Mouse (Mus musculus) erythroid progenitor cell, adult 5-6 weeks (primary cell): ENCODE measurements around the gene Kcnh2. TPM values are rescaled to one million over a fixed set of nuclear protein-coding genes. Genes with fewer than 3 reads are reported as not detected.

Source experiments
- ATAC-seq: replicated peaks from 2 replicates; pipeline ENCODE4 v1.8.0; 2016; ENCODE audit warnings: moderate number of reproducible peaks, mild to moderate bottlenecking, moderate TSS enrichment, inconsistent platforms; ENCODE audit not compliant: poor library complexity, low FRiP score, severe bottlenecking
- total RNA-seq, 2 experiments: library from RNA; stranded (forward) in 1 of 2; stranded (reverse) in 1 of 2; fragments of 150-400 nt in 1 of 2; fragments of 186-747, 209-891 nt in 1 of 2; gene quantifications; 2 replicates each; pipeline versions ENCODE4 v1.2.3 to v1.2.4; 2015 to 2017; ENCODE audit warnings: low replicate concordance in 2 of 2

Gene Kcnh2
- total RNA-seq, 2 experiments from 2014 or later = not detected

DNA sequence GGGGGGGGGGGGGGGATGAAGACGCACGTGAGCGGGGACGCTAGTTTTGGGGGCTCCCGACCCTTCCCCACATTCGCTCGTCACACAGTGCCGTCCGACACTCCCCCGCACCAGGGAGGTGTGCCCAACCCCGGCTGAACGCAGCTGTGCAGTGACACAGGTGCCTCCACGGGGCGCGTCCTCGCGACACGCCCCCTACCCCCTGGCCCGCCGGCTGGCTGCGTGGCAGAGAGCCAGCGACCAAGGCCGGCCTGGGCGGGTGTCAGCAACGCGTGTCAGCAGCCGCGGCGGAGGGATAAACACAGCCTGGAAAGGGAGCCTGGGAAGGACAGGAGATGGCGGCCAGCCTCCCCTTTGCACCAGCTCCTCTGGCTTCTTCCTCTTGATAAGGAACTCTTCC lies 2.9 kb downstream of the Kcnh2 start:
- no peak for ATAC-seq

DNA sequence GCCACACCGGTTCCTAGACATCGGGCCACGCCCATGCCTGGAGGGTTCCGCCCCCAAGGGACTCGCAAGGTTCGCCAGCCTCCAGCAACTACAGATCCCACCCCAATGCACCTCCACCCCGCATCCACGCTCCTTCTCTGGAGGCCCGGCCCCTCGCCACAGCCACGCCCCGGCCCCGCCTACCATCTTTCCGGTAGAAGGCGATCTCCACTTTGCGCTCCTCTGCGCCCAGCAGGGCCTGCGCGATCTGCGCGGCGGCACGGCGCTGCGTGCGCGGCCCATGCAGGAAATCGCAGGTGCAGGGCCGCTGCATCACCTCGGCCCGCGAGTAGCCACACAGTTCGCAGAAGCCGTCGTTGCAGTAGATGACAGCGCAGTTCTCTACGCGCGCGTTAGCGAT lies 3.3 kb downstream of the Kcnh2 start:
- peak; percentile 56 for ATAC-seq

DNA sequence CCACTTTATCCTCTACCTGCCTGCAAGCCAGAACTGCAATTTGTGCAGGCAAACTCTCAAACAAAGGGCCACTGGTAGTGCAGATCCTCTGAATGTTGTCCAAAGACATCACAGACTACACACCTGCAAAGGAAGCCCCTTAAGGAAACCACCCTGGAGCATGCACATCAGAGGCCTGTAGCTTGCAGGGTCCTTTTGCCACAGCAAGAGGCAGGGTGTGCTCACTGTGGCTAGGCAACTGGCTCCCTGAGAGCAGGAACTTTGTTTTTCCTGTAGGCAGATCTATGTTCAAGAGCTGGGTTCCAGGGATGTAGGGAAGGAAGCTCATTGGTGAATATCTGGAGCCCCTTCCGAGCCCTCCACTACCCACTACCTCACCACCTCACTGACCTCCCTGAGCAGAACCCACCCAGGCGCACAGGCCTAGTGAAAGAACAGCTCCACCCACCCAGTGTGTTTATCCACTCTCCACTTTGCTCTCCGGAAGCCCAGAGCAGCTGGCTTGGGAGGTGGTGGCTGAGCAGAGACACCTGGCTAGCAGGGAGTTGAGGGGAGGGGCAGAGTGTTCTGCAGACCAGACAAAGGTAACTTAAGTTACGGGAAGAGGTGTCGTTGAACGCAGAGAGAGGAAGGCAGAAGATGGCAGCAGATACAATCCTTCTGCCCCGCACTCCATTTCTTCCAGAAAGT lies 4.1 kb downstream of the Kcnh2 start:
- no peak for ATAC-seq

DNA sequence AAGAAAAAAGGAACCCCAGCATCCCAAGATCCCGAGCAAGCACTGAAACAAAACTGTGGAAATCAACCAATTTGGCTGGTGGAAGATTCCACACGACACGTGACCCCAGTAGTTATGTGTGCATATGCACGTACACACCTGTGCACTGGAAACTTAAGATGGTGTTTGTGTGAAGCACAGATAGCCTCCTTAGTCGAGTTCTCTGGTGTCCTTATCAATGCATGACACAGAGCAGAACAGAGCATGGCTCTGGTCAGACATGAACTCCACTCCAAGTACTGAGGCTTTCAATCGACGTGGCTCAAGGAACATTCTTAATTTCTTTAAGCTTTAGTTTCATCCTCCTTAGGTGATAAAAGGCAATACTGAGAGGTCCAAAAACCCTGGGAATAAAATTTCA lies 5.1 kb downstream of the Kcnh2 start:
- ATAC-seq = no peak

DNA sequence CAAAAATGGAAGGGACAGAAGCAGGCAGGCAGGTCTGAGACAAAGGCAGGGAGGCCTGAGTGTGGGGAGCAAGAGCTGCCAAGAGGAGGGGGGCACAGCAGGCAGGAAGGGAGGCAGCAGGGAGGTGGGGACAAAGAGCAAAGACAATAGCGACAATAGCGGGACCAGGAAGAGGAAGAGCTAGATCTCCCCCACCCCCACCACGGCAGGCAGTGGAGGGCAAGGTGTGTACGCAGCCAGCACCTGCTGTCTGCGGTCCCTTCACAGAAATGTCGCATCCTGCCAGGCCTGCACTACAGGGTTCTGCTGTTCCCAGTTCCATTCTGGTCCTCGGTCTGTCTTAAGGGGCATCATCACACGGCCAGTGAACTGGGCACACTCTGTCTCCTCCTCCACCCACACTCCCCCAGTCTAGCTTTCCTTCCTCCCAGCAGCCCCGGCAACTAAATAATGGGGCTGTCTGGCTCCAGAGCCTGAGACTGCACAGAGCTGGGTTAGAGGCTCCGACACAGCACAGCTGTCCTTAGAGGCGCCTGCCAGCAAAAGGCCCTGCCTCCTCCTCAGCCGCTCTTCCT lies 6.8 kb downstream of the Kcnh2 start:
- ATAC-seq = no peak

DNA sequence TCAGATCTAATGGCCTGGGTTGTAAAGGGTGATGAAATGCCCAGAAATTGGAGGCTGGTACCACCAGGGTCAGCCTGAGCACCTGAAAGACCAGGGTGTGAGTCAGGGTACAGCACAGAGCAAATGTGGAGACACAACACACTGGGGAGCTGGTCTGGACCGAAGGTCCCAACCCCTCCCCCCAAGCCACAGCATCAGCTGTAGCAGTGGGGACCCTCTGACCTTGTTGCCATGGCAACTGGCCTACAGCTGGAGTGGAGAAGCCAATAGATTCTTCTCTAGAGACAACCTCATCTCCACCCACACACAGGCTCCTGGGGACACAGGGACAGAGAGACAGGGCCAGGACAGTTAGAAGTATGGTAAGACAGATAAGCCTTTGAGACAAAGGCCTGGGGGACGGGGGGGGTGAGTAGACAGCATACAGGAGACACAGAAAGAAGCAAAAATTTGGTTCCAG lies 7.4 kb downstream of the Kcnh2 start:
- no peak for ATAC-seq

DNA sequence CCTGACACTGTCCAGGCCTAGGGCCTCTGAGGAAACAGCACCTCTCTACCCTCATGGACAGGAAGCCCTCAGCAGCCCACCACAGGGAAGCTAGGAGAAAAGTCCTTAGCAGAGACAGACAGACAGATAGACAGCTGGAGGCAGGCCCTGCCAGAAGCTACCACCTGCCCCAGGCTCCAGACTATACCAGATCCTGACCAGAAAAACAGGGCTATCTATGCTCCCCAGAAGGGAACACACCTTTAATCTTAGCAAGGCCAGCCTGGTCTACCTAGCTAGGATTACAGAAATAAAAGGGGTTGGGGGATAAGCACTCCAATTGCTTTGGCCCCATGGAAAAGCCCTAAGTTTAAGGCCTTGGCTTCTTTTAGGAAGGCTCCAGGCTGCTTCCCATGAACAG lies 8.0 kb downstream of the Kcnh2 start:
- ATAC-seq = no peak

DNA sequence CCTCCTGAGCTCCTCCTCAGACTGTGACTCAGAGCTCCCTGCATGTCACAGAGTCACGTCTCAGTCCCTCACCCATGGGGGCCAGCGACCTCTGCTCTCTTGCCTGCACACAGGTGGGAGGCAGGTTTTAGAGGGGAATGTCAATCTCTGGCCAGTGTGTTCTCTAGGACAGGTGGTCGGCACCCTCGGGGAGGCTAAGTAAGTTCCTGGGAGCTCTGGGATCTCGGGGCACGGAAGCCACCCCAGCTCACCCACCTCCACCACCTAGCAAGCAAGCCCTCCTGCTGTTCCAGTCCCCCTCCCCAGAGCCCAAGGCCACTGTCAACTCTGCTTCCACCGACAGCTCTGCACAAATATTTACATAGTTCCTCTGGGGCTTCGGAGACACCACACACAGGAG lies 8.4 kb downstream of the Kcnh2 start:
- no peak for ATAC-seq

DNA sequence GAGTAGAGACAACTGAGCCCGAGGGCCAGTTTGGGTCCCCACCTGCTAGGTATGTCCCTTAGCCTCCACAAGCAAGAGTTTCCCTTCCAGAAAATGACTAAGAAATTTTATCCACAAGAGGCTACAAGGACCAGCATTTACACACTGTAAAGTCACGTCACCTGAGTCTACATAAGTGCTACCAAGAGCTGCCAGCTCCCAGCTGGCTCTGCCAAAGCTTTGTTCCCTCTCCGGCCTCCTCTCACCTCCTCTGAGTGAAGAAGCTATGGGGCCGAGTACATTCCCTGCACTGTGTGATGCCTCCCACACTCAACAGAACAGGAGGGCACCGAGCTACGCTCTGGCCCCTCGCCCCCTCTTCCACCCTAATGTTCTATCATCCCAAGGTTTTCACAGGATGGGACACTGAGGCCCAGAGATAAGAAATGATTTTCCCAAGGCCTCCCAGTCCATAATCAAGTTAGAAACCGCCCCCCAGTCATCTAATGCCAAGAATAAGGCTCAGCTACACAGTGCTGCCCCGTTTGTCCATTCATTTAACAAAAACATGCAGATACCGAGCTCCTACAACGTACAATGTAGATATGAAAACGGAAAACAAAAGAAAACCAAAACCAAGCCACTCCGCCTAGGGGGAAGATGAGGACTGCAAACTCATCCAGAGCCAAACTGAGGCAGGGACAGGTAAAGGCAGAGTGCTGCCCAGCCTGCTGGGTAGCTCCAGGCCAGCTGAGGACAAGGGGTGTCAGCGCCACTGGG lies 9.0 kb downstream of the Kcnh2 start:
- ATAC-seq = no peak

DNA sequence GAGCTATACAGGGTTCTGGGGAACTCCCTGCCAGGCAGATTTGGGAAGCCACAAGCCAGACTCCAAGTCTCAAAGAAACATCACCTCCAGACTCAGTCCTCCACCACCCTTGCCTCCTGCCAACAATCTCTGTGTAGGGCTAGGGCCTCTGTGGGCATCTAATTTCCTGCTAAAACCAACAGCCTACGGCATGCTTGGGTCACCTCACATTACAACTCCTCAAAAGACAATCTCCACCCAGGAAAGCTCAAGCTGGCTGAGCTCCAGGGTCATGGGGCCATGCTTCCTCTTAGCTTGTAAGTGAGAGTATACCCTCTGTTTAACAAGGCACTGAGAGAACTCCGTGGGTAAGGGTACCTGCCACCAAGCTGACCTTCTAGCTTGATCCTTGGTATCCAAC lies 13.6 kb downstream of the Kcnh2 start:
- ATAC-seq = no peak

DNA sequence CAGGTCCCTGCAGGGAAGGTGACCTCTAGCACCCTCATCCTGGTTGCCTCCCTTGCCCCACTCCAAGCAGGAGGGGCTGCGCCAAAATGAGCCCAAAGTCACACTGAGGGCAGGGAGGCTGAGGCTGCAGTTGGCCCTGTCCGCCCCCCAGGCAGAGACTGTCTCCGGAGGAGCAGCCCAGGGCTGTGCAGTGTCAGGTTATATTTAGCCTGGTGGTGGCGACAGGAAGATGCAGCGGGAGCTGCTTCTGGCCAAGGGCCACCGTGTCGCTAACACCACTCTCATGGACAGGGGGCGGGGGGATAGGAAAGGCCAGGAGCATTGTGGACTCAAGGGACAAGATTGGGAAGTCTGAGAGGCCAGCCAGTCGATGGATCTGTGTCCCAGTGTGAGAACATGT lies 14.0 kb downstream of the Kcnh2 start:
- no peak for ATAC-seq

DNA sequence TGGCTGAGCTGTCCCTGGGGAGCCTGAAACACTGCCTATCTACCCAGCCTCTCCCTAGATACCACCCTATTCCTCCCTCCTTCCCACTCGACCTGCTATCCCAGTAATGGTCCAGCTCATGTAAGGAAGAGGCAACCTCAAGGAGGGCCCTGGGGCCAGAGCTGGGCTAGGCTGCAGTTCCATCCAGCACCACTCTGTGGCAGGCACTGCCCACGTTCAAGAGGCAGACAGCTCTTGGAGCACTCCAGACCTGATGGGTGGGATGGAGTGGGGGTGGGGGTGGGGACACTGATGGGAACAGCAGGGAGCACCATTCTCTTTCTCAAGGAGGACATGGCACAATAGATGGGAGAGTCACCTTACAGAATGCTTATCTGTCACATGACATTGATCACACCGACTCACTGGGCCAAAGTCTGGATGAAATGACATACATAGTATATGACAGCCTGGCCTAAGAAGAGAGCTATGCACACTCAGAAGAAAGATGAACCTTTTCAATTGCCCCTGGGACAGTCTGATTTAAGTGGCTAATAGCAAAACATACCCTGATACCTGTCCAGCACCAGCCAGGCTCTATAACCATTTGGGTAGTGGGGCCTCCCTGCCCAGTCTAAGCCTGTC lies 15.4 kb downstream of the Kcnh2 start:
- no peak for ATAC-seq

DNA sequence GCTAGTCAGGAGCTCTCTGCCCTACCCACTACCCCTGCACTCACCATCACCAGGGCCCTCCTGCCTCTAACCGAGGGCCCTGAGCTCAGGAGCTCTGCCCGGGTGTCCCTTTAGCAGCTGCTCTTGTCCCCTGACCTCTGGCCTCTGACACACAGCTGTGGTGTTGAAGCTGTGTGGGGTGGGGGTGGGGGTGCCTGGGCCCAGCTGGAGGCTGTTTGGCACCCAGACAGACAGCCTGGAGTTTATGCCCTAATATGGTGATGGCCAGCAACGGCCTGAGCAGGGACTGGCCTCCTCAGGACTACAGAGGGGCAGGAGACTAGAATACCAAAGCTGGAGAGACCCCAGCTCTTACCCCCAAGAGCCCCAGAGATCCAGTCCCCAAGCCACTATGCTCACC lies 16.7 kb downstream of the Kcnh2 start:
- ATAC-seq = no peak

DNA sequence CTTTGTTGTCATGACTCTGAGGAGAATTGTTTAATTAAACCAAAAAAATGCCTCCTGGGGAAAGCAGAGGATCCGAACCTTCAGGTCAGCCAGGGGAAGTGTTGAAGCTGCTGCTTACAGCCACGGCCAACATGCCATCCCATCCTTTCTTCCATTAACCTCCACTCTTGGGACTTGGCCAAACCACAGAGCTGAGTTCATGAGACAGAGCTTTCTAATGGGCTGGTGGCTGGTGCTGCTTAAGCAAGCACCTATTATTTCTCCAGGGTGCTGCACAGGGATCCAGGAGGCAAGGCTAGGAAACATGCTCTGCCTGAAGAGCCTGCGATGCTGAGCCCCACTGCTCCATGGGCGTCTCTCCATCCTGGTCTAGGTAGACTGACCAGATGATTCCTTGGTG lies 19.0 kb downstream of the Kcnh2 start:
- ATAC-seq = no peak

DNA sequence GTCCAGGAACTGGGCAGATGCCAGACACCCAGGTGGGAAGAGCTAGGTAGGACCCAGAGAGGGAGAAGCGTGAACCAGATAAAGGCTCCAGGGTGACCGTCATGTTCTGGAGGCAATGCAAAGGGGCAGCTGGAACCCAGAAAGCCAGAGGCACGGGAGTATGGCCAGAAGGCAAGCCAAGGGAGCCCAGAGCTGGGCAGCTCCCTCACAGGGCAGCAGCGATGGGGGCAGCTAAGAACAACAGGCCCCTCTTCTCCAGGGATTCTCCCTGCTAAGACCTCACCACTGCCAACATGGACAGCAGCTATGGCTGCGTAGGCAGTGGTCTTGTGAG lies 21.5 kb downstream of the Kcnh2 start:
- no peak for ATAC-seq

DNA sequence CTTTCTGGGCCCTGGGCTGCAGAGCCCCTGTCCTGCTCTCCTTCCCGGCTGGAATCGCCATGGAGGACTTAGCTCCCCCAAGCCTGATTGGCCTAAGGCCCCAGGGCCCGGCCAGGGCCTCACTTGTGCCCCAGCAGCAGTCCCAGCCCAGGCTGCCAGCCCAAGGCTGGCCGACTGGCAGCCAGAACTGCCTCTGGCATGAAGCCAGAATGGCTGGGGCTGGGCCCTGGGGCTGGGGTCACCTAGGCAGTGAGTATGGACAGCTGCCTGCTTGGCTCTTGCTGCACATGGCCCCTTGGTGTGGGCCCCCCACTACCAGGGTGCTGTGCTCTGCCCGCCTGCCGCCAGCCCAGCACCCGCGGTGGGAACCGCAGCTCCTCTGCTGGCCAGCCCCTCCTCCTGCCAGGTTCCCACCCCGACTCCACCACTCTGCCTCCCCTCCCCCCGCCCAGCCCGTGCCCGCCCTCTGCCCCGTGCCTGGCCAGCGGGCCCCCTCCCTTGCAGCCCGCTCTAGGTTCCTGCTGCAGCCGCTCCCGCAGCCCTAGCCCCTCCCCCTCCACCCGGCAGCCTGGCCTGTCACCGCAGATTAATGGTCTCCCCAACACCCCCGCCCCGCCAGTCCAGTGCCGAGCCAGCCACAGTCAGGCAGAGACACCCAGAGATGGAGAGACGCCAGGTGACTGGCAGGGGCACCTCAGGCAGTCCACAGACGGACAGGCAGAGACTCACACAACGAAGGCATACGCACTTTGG lies 22.0 kb downstream of the Kcnh2 start:
- ATAC-seq = no peak

DNA sequence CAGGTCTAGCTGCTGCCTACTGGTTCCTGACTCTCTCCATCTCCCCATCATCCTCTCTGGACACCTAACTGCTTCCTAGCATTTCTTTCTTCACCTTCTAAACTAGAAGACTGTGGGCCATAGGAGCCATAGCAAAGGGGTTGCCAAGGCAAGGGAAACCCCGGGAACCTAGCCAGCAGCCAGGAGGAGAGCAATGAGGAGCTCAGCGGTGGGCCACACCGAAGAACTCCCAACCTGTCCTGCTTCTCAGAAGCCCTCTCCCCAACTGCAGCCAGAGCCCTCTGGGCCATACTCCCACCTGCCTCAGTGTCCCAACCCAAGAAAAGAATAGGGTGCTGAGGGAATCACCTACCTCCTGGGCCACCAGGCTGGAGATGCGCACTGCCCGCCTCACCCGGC lies 22.6 kb downstream of the Kcnh2 start:
- no peak for ATAC-seq

DNA sequence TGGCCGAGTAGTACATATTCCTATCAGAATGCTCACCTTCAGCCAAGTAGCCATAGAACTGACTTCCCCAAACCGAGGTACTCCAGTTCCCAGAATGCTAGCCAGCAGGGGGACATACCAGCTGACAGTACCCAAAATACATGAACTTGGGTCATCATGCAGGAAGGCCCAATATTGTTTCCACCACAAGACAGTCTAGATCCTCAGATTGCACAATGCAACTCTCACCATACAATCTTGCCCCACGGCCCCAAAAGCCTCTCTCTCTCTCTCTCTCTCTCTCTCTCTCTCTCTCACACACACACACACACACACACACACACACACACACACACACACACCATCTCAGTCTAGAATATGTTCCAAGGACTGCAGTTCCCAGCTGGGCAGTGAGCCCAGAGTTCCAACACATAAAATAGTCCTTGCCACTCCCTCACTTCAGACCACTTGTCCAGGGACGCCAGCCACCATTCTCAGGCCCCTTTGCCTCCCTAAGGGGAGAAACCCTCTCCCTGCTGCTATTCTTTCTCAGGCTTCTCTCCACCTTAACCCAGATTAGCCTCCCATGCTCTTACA lies 24.5 kb downstream of the Kcnh2 start:
- ATAC-seq = no peak

DNA sequence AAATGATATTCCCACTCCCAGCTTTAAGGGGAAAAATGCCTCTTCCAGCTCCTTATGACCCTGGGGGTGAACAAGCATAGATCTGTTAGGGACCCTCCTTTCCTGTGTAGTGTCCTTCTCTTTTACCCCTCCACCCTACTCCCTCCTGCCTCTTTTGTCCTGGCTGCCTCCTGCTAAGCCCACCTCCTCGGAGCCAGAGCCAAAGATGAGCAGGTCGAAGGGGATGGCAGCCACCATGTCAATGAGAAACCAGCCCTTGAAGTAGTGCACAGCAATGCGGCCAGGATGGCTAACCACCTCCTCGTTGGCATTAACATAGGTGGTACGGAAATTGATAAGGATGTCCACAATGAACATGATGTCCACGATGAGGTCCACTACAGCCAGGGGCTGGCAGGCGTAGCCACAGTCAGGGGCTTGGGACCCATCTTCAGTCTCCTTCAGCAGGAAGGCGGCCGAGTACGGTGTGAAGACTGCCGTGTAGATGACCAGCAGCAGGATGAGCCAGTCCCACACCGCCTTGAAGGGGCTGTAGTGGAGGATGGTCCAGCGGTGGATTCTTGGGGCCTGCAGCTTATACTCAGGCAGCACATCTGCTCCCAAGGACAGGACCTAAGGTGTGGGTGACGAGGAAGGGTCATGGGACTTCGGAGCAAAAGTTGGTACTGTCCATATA lies 25.1 kb downstream of the Kcnh2 start:
- no peak for ATAC-seq
